30 mouse cellular contexts compared by ENCODE assay signal in genomic region chr7:17903146-17903915, GRCm38 (mm10). TPM values are rescaled to one million over a fixed set of nuclear protein-coding genes. Genes with fewer than 3 reads are reported as not detected.
A peak's percentile ranks its signal among the peaks of the same experiment; 100 is the strongest.
DNase-seq lines count a peak whose midpoint lies in the region; ATAC-seq and TF ChIP-seq lines count a peak whose summit lies in the region.
"Had no signal": no experiment of that assay in that cellular context is flagged by ENCODE, and none has a peak within 500 bp of the region (broad histone marks: within the 10 kb centered on the region; RNA-seq: fewer than 3 reads in every experiment).

No protein-coding gene starts in this region.

- H3K4me2 ChIP-seq in hindbrain, embryonic 16.5 days (ENCODE audit: low read length) = no peak overlapping the region

- in situ Hi-C loops in ES-E14 (cut with MboI; ENCODE audit: low sequenced_read_pairs in 2 of 2, unreplicated experiment in 2 of 2) = loop anchor here in 1 of 2 experiments (25.0 kb wide), 1 partner anchor 816 kb away; no protein-coding TSS in a partner anchor

- DNase-seq in ES-CJ7 (ENCODE audit: low read depth, low spot score) (peak; percentile 51), ES-E14 (ENCODE audit: low read depth, low spot score) (no peak), R1 (ENCODE audit: low read depth, low spot score) (peak; percentile 75), ZHBTc4 (ENCODE audit: low read depth, low spot score) (peak; percentile 69)
- DNase-seq in urinary bladder, adult 18-20 months (ENCODE audit: low spot score in 2 of 2) = no peak
- no peak for DNase-seq in right cerebral cortex, postnatal 14 days
- DNase-seq in left cerebral cortex, adult 8-10 months (ENCODE audit: low spot score in 2 of 2) = no peak
- DNase-seq: adrenal gland, adult 2 months; adrenal gland, adult 8-10 months; adrenal gland, postnatal 10 days; adrenal gland, postnatal 14 days; adrenal gland, postnatal 25 days; adrenal gland, postnatal 36 days; B cell, adult 2 months; cerebellum, adult 11 months; cerebellum, adult 11-12 months; cerebellum, adult 18-20 months; cerebellum, adult 2 months; cerebellum, adult 8-10 months; cerebellum, adult 9-10 months had no signal

- H3K36me3 ChIP-seq in ES-E14 (ENCODE audit: control insufficient read depth, insufficient read depth, low read length, poor library complexity, severe bottlenecking) = no peaks in the 10 kb centered on the region
- H3K36me3 ChIP-seq in hindbrain, embryonic 16.5 days (ENCODE audit: control insufficient read depth, insufficient read depth, low read length) = no peaks in the 10 kb centered on the region
- H3K36me3 ChIP-seq: G1E had no signal

- H3K27ac ChIP-seq in ES-E14 (ENCODE audit: insufficient read depth, low read depth, low read length, poor library complexity, severe bottlenecking) = peak overlapping the region; percentile 79; the same call in 1 of the 2 replicates
- no peak overlapping the region for H3K27ac ChIP-seq in hindbrain, embryonic 16.5 days (ENCODE audit: low read depth, low read length)

- no peak overlapping the region for H3K9ac ChIP-seq in ES-E14 (ENCODE audit: insufficient read depth, low read depth, low read length, poor library complexity, severe bottlenecking)
- H3K9ac ChIP-seq in hindbrain, embryonic 16.5 days (ENCODE audit: low read depth, low read length) = no peak overlapping the region

- H3K9me3 ChIP-seq in ES-E14 (ENCODE audit: control insufficient read depth, insufficient read depth, low read depth, low read length) = no peaks in the 10 kb centered on the region
- H3K9me3 ChIP-seq in hindbrain, embryonic 16.5 days (ENCODE audit: control insufficient read depth, low read length) = peaks cover 26% of the 10 kb centered on the region
- H3K9me3 ChIP-seq: G1E had no signal

- H3K4me1 ChIP-seq in ES-E14 (ENCODE audit: control insufficient read depth in 2 of 2, insufficient read depth in 2 of 2, low read length in 2 of 2, poor library complexity in 1 of 2) = peaks cover 5% of the 10 kb centered on the region in 2 experiments; a peak in 3 of 4 replicates
- H3K4me1 ChIP-seq in hindbrain, embryonic 16.5 days (ENCODE audit: control insufficient read depth, insufficient read depth, low read depth, low read length) = no peaks in the 10 kb centered on the region

- H3K4me3 ChIP-seq in ES-E14 (ENCODE audit: insufficient read depth in 1 of 2, low read depth in 1 of 2, low read length in 2 of 2, poor library complexity in 1 of 2, severe bottlenecking in 1 of 2) = no peak overlapping the region
- no peak overlapping the region for H3K4me3 ChIP-seq in hindbrain, embryonic 16.5 days (ENCODE audit: low read length)

- ATAC-seq in hindbrain, embryonic 16.5 days = no peak
- ATAC-seq: activated CD4-positive, CD25-positive, alpha-beta regulatory T cell, adult 4 months; CD4-positive, CD25-positive, alpha-beta regulatory T cell, adult 4 months; Patski had no signal

- WGBS in hindbrain, embryonic 16.5 days = 75% methylated on average over 6 of the region's 6 CpGs

- H3K27me3 ChIP-seq in hindbrain, embryonic 16.5 days (replicated peaks; ENCODE audit: control insufficient read depth, insufficient read depth, low read length) = no peaks in the 10 kb centered on the region
- H3K27me3 ChIP-seq: Patski had no signal

TF ChIP-seq in ES-E14, 5 proteins besides CTCF, POLR2A, EP300 and RAD21:
- TF ChIP-seq MAFK (IDR thresholded peaks at IDR 0.05; ENCODE audit: insufficient read depth, low read depth, low read length) (no peak), ZNF384 (IDR thresholded peaks at IDR 0.05; ENCODE audit: low read depth, low read length) (no peak), ZC3H11A (IDR thresholded peaks at IDR 0.05; ENCODE audit: borderline replicate concordance, low read depth, low read length) (no peak), CHD2 (IDR thresholded peaks at IDR 0.05; ENCODE audit: low read depth, low read length) (no peak), HCFC1 (IDR thresholded peaks at IDR 0.05; ENCODE audit: borderline replicate concordance, insufficient read depth, low read length) (no peak)

RNA-seq across cellular contexts. Expression of gene Gm5155, which starts 31.8 kb away (rescaled TPM):
- not detected in 2 replicates for total RNA-seq in ES-E14 (2012; rRNA removed)
- not detected in 2 replicates for polyA plus RNA-seq in hindbrain, embryonic 16.5 days (2015; fragmentation: Nextera tagmentation; extraction: Ambion mirVana)
- total RNA-seq in left cerebral cortex, adult 8-10 months (2022) = not detected
- total RNA-seq: adrenal gland, adult 18-20 months; adrenal gland, adult 2 months; adrenal gland, adult 8-10 months; adrenal gland, postnatal 10 days; adrenal gland, postnatal 14 days; adrenal gland, postnatal 25 days; adrenal gland, postnatal 36 days; adrenal gland, postnatal 4 days; CH12.LX; MEL had no signal
- polyA plus RNA-seq: activated CD4-positive, CD25-positive, alpha-beta regulatory T cell, adult 4 months; adrenal gland, adult 2 months; C2C12; CD4-positive, CD25-positive, alpha-beta regulatory T cell, adult 4 months; G1E; Patski had no signal

Comparison
In these comparisons a context has a peak if more than half of its experiments do, and no peak if none do; other contexts are left out.
1. DNase-seq: peak in ES-CJ7 (single experiment), R1 (single experiment) and ZHBTc4 (single experiment); none in ES-E14 (single experiment), urinary bladder, adult 18-20 months (0 of 2), right cerebral cortex, postnatal 14 days (single experiment) and left cerebral cortex, adult 8-10 months (0 of 2).